Mouse (Mus musculus): Measurements from ENCODE around the gene Olfr313. TPM values are rescaled to one million over a fixed set of nuclear protein-coding genes. Genes with fewer than 3 reads are reported as not detected.
A peak's percentile ranks its signal among the peaks of the same experiment; 100 is the strongest.

Gene Olfr313
- total RNA-seq, 2 experiments from 2014 or later = not detected

GRCm38 (mm10) chr11:58846919-58847461 lies 32.2 kb downstream of the Olfr313 start, which contains the start of gene Gm12258:
Gene Gm12258, plus strand, starts transcription at chr11:58847158.
- peak; percentile 100 for ATAC-seq (replicated peaks; ENCODE audit: low FRiP score, low TSS enrichment, poor library complexity, severe bottlenecking)

- no peak; the same call in 1 of the 2 replicates for ATAC-seq (replicated peaks; ENCODE audit: low FRiP score, low TSS enrichment, poor library complexity, severe bottlenecking)
Measured at GRCm38 (mm10) chr11:58847636-58848035, 32.8 kb downstream of the Olfr313 start.

- no peak for ATAC-seq (replicated peaks; ENCODE audit: low FRiP score, low TSS enrichment, poor library complexity, severe bottlenecking)
Measured at GRCm38 (mm10) chr11:58849731-58850130, 34.9 kb downstream of the Olfr313 start.

GRCm38 (mm10) chr11:58860744-58861143 lies 45.9 kb downstream of the Olfr313 start:
- ATAC-seq (replicated peaks; ENCODE audit: low FRiP score, low TSS enrichment, poor library complexity, severe bottlenecking) = no peak

GRCm38 (mm10) chr11:58867039-58867953 lies 52.5 kb downstream of the Olfr313 start, which contains the start of gene 2810021J22Rik:
Gene 2810021J22Rik, plus strand, starts transcription at chr11:58867216.
- ATAC-seq (replicated peaks; ENCODE audit: low FRiP score, low TSS enrichment, poor library complexity, severe bottlenecking) = peak; percentile 96

GRCm38 (mm10) chr11:58867954-58868330 lies 53.1 kb downstream of the Olfr313 start:
- 0 out of 2 replicates have a peak, but pooled peaks have one; percentile 47 for ATAC-seq (replicated peaks; ENCODE audit: low FRiP score, low TSS enrichment, poor library complexity, severe bottlenecking)

Other genes with a start within 250 kb of the Olfr313 start
- gene Olfr224, start 244.4 kb upstream of the Olfr313 start, total RNA-seq (2014; fragmentation: Nextera tagmentation) = not detected in 2 replicates
- gene Olfr224, start 244.4 kb upstream of the Olfr313 start, total RNA-seq (2017) = not detected in 2 replicates
- gene Olfr325, start 237.3 kb upstream of the Olfr313 start, total RNA-seq (2014; fragmentation: Nextera tagmentation) = not detected in 2 replicates
- gene Olfr325, start 237.3 kb upstream of the Olfr313 start, total RNA-seq (2017) = not detected in 2 replicates
- gene Olfr324, start 219.9 kb upstream of the Olfr313 start, total RNA-seq (2014; fragmentation: Nextera tagmentation) = not detected in 2 replicates
- not detected in 2 replicates for gene Olfr324, start 219.9 kb upstream of the Olfr313 start, total RNA-seq (2017)
- gene 2210407C18Rik, start 198.9 kb upstream of the Olfr313 start, total RNA-seq (2014; fragmentation: Nextera tagmentation) = not detected in 2 replicates
- gene 2210407C18Rik, start 198.9 kb upstream of the Olfr313 start, total RNA-seq (2017) = not detected in 2 replicates
- gene Olfr323, start 184.5 kb upstream of the Olfr313 start, total RNA-seq (2014; fragmentation: Nextera tagmentation) = not detected in 2 replicates
- not detected in 2 replicates for gene Olfr323, start 184.5 kb upstream of the Olfr313 start, total RNA-seq (2017)
- gene Trim58, start 174.5 kb upstream of the Olfr313 start, total RNA-seq (2014; fragmentation: Nextera tagmentation) = 10.9 and 13.2 TPM in 2 replicates
- 5.3 and 8.0 TPM in 2 replicates for gene Trim58, start 174.5 kb upstream of the Olfr313 start, total RNA-seq (2017)
- gene Olfr322, start 156.2 kb upstream of the Olfr313 start, total RNA-seq (2014; fragmentation: Nextera tagmentation) = not detected in 2 replicates
- gene Olfr322, start 156.2 kb upstream of the Olfr313 start, total RNA-seq (2017) = 0.15 TPM in 1 of 2 replicates, not detected in the other
- gene Olfr320, start 133.9 kb upstream of the Olfr313 start, total RNA-seq (2014; fragmentation: Nextera tagmentation) = not detected in 2 replicates
- not detected in 2 replicates for gene Olfr320, start 133.9 kb upstream of the Olfr313 start, total RNA-seq (2017)
- not detected in 2 replicates for gene Olfr319, start 115.8 kb upstream of the Olfr313 start, total RNA-seq (2014; fragmentation: Nextera tagmentation)
- not detected in 2 replicates for gene Olfr319, start 115.8 kb upstream of the Olfr313 start, total RNA-seq (2017)
- not detected in 2 replicates for gene Olfr318, start 91.0 kb upstream of the Olfr313 start, total RNA-seq (2014; fragmentation: Nextera tagmentation)
- not detected in 2 replicates for gene Olfr318, start 91.0 kb upstream of the Olfr313 start, total RNA-seq (2017)
- not detected in 2 replicates for gene Olfr317, start 75.8 kb upstream of the Olfr313 start, total RNA-seq (2014; fragmentation: Nextera tagmentation)
- not detected in 2 replicates for gene Olfr317, start 75.8 kb upstream of the Olfr313 start, total RNA-seq (2017)
- not detected in 2 replicates for gene Olfr316, start 62.3 kb upstream of the Olfr313 start, total RNA-seq (2014; fragmentation: Nextera tagmentation)
- gene Olfr316, start 62.3 kb upstream of the Olfr313 start, total RNA-seq (2017) = not detected in 2 replicates
- gene Olfr315, start 41.8 kb upstream of the Olfr313 start, total RNA-seq (2014; fragmentation: Nextera tagmentation) = not detected in 2 replicates
- not detected in 2 replicates for gene Olfr315, start 41.8 kb upstream of the Olfr313 start, total RNA-seq (2017)
- gene Olfr314, start 32.0 kb upstream of the Olfr313 start, total RNA-seq (2014; fragmentation: Nextera tagmentation) = not detected in 2 replicates
- gene Olfr314, start 32.0 kb upstream of the Olfr313 start, total RNA-seq (2017) = not detected in 2 replicates
- gene Fam183b, start 13.0 kb upstream of the Olfr313 start, total RNA-seq (2014; fragmentation: Nextera tagmentation) = not detected in 2 replicates
- not detected in 2 replicates for gene Fam183b, start 13.0 kb upstream of the Olfr313 start, total RNA-seq (2017)
- gene Olfr312, start 14.2 kb downstream of the Olfr313 start, total RNA-seq (2014; fragmentation: Nextera tagmentation) = not detected in 2 replicates
- gene Olfr312, start 14.2 kb downstream of the Olfr313 start, total RNA-seq (2017) = not detected in 2 replicates
- gene Olfr311, start 24.3 kb downstream of the Olfr313 start, total RNA-seq (2014; fragmentation: Nextera tagmentation) = not detected in 2 replicates
- not detected in 2 replicates for gene Olfr311, start 24.3 kb downstream of the Olfr313 start, total RNA-seq (2017)
- 3.4 and 6.6 TPM in 2 replicates for gene Gm12258, start 32.2 kb downstream of the Olfr313 start, total RNA-seq (2014; fragmentation: Nextera tagmentation)
- gene Gm12258, start 32.2 kb downstream of the Olfr313 start, total RNA-seq (2017) = 0.75 and 7.4 TPM in 2 replicates
- 4.5 and 7.1 TPM in 2 replicates for gene 2810021J22Rik, start 52.2 kb downstream of the Olfr313 start, total RNA-seq (2014; fragmentation: Nextera tagmentation)
- gene 2810021J22Rik, start 52.2 kb downstream of the Olfr313 start, total RNA-seq (2017) = 3.5 and 4.9 TPM in 2 replicates
- 19.2 and 24.5 TPM in 2 replicates for gene Zfp39, start 89.2 kb downstream of the Olfr313 start, total RNA-seq (2014; fragmentation: Nextera tagmentation)
- 18.3 and 20.5 TPM in 2 replicates for gene Zfp39, start 89.2 kb downstream of the Olfr313 start, total RNA-seq (2017)
- gene Btnl10, start 102.9 kb downstream of the Olfr313 start, total RNA-seq (2014; fragmentation: Nextera tagmentation) = 34.1 and 34.2 TPM in 2 replicates
- gene Btnl10, start 102.9 kb downstream of the Olfr313 start, total RNA-seq (2017) = 11.5 and 18.8 TPM in 2 replicates
- 115 and 146 TPM in 2 replicates for gene Rnf187, start 123.9 kb downstream of the Olfr313 start, total RNA-seq (2014; fragmentation: Nextera tagmentation)
- 101 and 108 TPM in 2 replicates for gene Rnf187, start 123.9 kb downstream of the Olfr313 start, total RNA-seq (2017)
- gene Hist3h2ba, start 133.9 kb downstream of the Olfr313 start, total RNA-seq (2014; fragmentation: Nextera tagmentation) = 21.1 and 27.6 TPM in 2 replicates
- 6.3 and 6.5 TPM in 2 replicates for gene Hist3h2ba, start 133.9 kb downstream of the Olfr313 start, total RNA-seq (2017)
- 29.7 and 39.9 TPM in 2 replicates for gene Hist3h2a, start 139.7 kb downstream of the Olfr313 start, total RNA-seq (2014; fragmentation: Nextera tagmentation)
- gene Hist3h2a, start 139.7 kb downstream of the Olfr313 start, total RNA-seq (2017) = 238 and 296 TPM in 2 replicates
- gene Trim17, start 139.7 kb downstream of the Olfr313 start, total RNA-seq (2014; fragmentation: Nextera tagmentation) = not detected in 2 replicates
- not detected in 2 replicates for gene Trim17, start 139.7 kb downstream of the Olfr313 start, total RNA-seq (2017)
- gene Trim11, start 163.1 kb downstream of the Olfr313 start, total RNA-seq (2014; fragmentation: Nextera tagmentation) = 22.7 and 28.2 TPM in 2 replicates
- gene Trim11, start 163.1 kb downstream of the Olfr313 start, total RNA-seq (2017) = 13.9 and 19.2 TPM in 2 replicates